Mouse (Mus musculus) cerebellum, adult 2 months (tissue): ENCODE results near the gene Frem1.

ENCODE experiments used
- CTCF ChIP-seq: fragments of 200-500 bp; IDR thresholded peaks from 2 replicates; pipeline ENCODE4 v1.5.1; 2011; ENCODE audit warnings: low read depth, mild to moderate bottlenecking, control low read depth, low read length, moderate library complexity, borderline replicate concordance; ENCODE audit not compliant: insufficient read depth
- POLR2A ChIP-seq: fragments of 200-500 bp; IDR thresholded peaks from 2 replicates; pipeline ENCODE4 v1.6.1; 2011; ENCODE audit warnings: low read length, control low read depth, borderline replicate concordance; ENCODE audit not compliant: insufficient read depth

DNA sequence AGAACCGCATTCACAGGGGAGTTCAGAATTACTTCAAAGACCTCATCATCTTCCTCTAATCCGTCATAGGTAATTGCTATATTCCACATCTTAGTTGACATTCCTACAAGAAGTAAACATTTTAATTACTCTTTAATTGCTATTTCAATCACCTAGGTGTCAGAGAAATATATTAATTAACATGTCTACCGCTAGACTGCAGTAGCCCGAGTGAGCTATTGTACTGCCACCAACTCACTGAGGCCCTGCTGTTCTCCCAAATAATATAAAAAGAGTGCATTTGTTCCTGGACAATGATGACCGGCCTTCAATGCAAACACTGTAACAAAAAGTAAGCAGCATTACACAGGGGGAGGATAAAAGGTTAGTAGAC, 135.5 kb downstream of the Frem1 start:
- no peak for TF ChIP-seq POLR2A
- no peak for TF ChIP-seq CTCF
